Mouse (Mus musculus) liver, embryonic 14.5 days (tissue): ENCODE measurements around the gene Fam81a.

Experiments used
- CTCF ChIP-seq: IDR thresholded peaks from 2 replicates; pipeline ENCODE4 v1.5.1; 2016; ENCODE audit warnings: antibody characterized with exemption, low read depth, control low read depth
- EP300 ChIP-seq: IDR thresholded peaks from 2 replicates; pipeline ENCODE4 v1.6.1; 2016; ENCODE audit warnings: antibody characterized with exemption, low read depth

DNA sequence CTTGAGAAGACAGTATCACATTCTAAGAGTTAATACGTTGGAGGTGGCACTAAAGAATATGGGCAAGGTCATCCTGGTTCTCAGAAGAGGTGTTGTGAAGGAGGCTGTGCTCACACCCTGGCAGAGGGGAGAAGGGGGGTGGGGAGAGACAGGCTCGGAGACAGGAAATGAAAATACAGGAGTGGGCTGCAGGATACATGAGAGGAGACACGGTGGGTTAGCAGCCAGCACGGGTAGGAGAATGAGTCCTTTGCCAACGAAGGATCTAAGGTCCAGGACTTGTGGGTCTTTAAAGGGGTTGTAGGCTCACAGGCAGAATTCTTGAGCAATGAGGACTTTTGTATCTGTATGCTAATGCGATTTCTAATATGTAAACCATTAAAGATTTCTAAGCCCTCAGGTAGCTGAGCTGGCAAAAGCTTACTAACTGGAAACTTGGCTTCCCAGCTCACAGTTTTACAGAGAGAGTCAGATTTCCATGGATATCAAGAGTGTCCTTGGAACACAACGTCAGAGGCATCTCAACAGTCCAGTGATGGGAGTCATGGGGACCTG lies 3.0 kb downstream of the Fam81a start:
- TF ChIP-seq CTCF (no peak), EP300 (no peak)
